Mouse (Mus musculus) kidney, postnatal 0 days (tissue): ENCODE data around the gene Smdt1. TPM values are rescaled to one million over a fixed set of nuclear protein-coding genes. Genes with fewer than 3 reads are reported as not detected.

Experiments
- ATAC-seq: fragments of 200-750 bp; cut with Nextera tagmentation; replicated peaks from 2 replicates; pipeline ENCODE4 v1.8.0; 2017; ENCODE audit warnings: low read depth, moderate number of reproducible peaks, moderate TSS enrichment, moderate library complexity; ENCODE audit not compliant: low FRiP score
- DNase-seq: peaks from one replicate; pipeline ENCODE4 v3.0.0-alpha.2; 2016; ENCODE audit warnings: low spot score
- H3K27ac ChIP-seq: fragments of 300-500 bp; sonication (generic); 2 replicates; pipeline ENCODE4 v1.5.1; 2014; ENCODE audit warnings: mild to moderate bottlenecking
- H3K27me3 ChIP-seq: fragments of 300-500 bp; sonication (generic); 2 replicates; pipeline ENCODE4 v1.6.1; 2014; ENCODE audit warnings: low read length, mixed read lengths; ENCODE audit not compliant: insufficient read depth
- H3K36me3 ChIP-seq: fragments of 300-500 bp; sonication (generic); 2 replicates; pipeline ENCODE4 v1.6.1; 2014; ENCODE audit warnings: low read length, mixed read lengths; ENCODE audit not compliant: insufficient read depth
- H3K4me1 ChIP-seq: fragments of 300-500 bp; sonication (generic); replicated peaks from 2 replicates; pipeline ENCODE4 v1.6.1; 2014; ENCODE audit warnings: antibody characterized with exemption, low read length, mixed read lengths; ENCODE audit not compliant: insufficient read depth
- H3K4me2 ChIP-seq: fragments of 300-500 bp; sonication (generic); 2 replicates; pipeline ENCODE4 v1.6.1; 2014; ENCODE audit warnings: mild to moderate bottlenecking, low read length, moderate library complexity, mixed read lengths
- H3K4me3 ChIP-seq: fragments of 300-500 bp; sonication (generic); replicated peaks from 2 replicates; pipeline ENCODE4 v1.5.1; 2014; ENCODE audit warnings: low read depth, low read length
- H3K9ac ChIP-seq: fragments of 300-500 bp; sonication (generic); 2 replicates; pipeline ENCODE4 v1.6.1; 2014; ENCODE audit warnings: low read depth, low read length
- H3K9me3 ChIP-seq: fragments of 300-500 bp; sonication (generic); replicated peaks from 2 replicates; pipeline ENCODE4 v1.6.1; 2016; ENCODE audit warnings: low read length, inconsistent platforms, mixed read lengths
- CTCF ChIP-seq: IDR thresholded peaks from 2 replicates; pipeline ENCODE4 v1.5.1; 2016; ENCODE audit warnings: antibody characterized with exemption, low read depth, mild to moderate bottlenecking, moderate library complexity
- WGBS: fragments of 180-500 bp; shearing (Covaris S2); extraction: QIAGEN DNeasy Blood & Tissue Kit; methylation state at CpG from one replicate; pipeline ENCODE4 v1.1.7; 2014; 5-methylcytosine and 5-hydroxymethylcytosine counted together
- polyA plus RNA-seq: library from polyadenylated mRNA; unstranded; fragments of >200 nt; fragmentation: Nextera tagmentation; extraction: Ambion mirVana; gene quantifications from 2 replicates; pipeline ENCODE4 v1.2.1, GENCODE M21; 2015

The Smdt1 gene
- polyA plus RNA-seq, 1 experiment from 2014 or later: 375 TPM

- Histone ChIP-seq H3K9me3 (no peaks in the 10 kb centered on the region), H3K36me3 (peaks cover 34% of the 10 kb centered on the region), H3K27me3 (no peaks in the 10 kb centered on the region), H3K4me3 (no peak overlapping the region), H3K9ac (no peak overlapping the region), H3K4me2 (no peak overlapping the region), H3K27ac (no peak overlapping the region), H3K4me1 (peaks cover 23% of the 10 kb centered on the region)
- ATAC-seq (no peak), DNase-seq (no peak)
- WGBS: 65% methylated on average over 3 of the region's 3 CpGs
- TF ChIP-seq CTCF: no peak
These were observed 12.7 kb downstream of the Smdt1 start for GRCm38 (mm10) chr15:82351480-82351879.

- TF ChIP-seq CTCF: no peak
- H3K27ac ChIP-seq: peak overlapping the region; percentile 86
These were observed 14.5 kb downstream of the Smdt1 start for GRCm38 (mm10) chr15:82353078-82353744.

GRCm38 (mm10) chr15:82353745-82354113, 15.0 kb downstream of the Smdt1 start:
- Histone ChIP-seq H3K36me3 (peaks cover 24% of the 10 kb centered on the region), H3K4me1 (peaks cover 12% of the 10 kb centered on the region), H3K27ac (peak overlapping the region; percentile 86), H3K4me3 (peak overlapping the region; percentile 97), H3K4me2 (peak overlapping the region; percentile 85), H3K9ac (peak overlapping the region; percentile 98), H3K9me3 (no peaks in the 10 kb centered on the region), H3K27me3 (no peaks in the 10 kb centered on the region)
- ATAC-seq (no peak; the same call in 1 of the 2 replicates), DNase-seq (no peak)
- 0% methylated on average over 23 of the region's 23 CpGs for WGBS
- TF ChIP-seq CTCF: no peak

More at GRCm38 (mm10) chr15:82353078-82353744, 14.5 kb downstream of the Smdt1 start:
- Histone ChIP-seq H3K9me3 (no peaks in the 10 kb centered on the region), H3K9ac (peak overlapping the region; percentile 98), H3K4me3 (peak overlapping the region; percentile 97), H3K4me2 (peak overlapping the region; percentile 85), H3K27me3 (no peaks in the 10 kb centered on the region), H3K36me3 (peaks cover 28% of the 10 kb centered on the region), H3K4me1 (peaks cover 10% of the 10 kb centered on the region)
- DNase-seq (peak; percentile 31), ATAC-seq (no peak)
- WGBS: 18% methylated on average over 14 of the region's 14 CpGs

GRCm38 (mm10) chr15:82354126-82354945, 15.6 kb downstream of the Smdt1 start, which contains the start of gene Ndufa6:
Ndufa6 (minus strand) TSS chr15:82354322.
- Histone ChIP-seq H3K4me3 (peak within 1 kb of the TSS; percentile 97), H3K4me2 (peak within 1 kb of the TSS; percentile 85), H3K9ac (peak within 1 kb of the TSS; percentile 98), H3K27ac (peak within 1 kb of the TSS; percentile 86), H3K36me3 (peaks cover 18% of the 10 kb centered on the region), H3K27me3 (no peaks in the 10 kb centered on the region), H3K9me3 (no peaks in the 10 kb centered on the region), H3K4me1 (peaks cover 17% of the 10 kb centered on the region)
- ATAC-seq (peak; percentile 97), DNase-seq (peak; percentile 99)
- WGBS: 2% methylated on average over 57 of the region's 57 CpGs
- peak; percentile 99 for TF ChIP-seq CTCF

- H3K27me3 ChIP-seq: no peaks in the 10 kb centered on the region
- 47% methylated on average over 22 of the region's 22 CpGs for WGBS
- peak; percentile 47 for DNase-seq
- H3K4me3 ChIP-seq: no peak overlapping the region
- peak overlapping the region; percentile 28 for H3K4me2 ChIP-seq
- TF ChIP-seq CTCF: no peak
- no peaks in the 10 kb centered on the region for H3K36me3 ChIP-seq
- H3K9ac ChIP-seq: peak overlapping the region; percentile 8; the same call in 1 of the 2 replicates
- H3K27ac ChIP-seq: peak overlapping the region; percentile 79
- H3K9me3 ChIP-seq: no peaks in the 10 kb centered on the region
- ATAC-seq: no peak
- peaks cover 10% of the 10 kb centered on the region for H3K4me1 ChIP-seq
These were observed 19.9 kb downstream of the Smdt1 start for GRCm38 (mm10) chr15:82358431-82359260.
